Mouse (Mus musculus) forebrain, embryonic 15.5 days (tissue): Measurements from ENCODE around the gene Teddm2. TPM values are rescaled to one million over a fixed set of nuclear protein-coding genes. Genes with fewer than 3 reads are reported as not detected.

Experiments used
- microRNA-seq: library from miRNA; unstranded; fragments of <30 nt; microRNA quantifications from one replicate; pipeline ENCODE4, GENCODE M21; 2016
- polyA plus RNA-seq: library from polyadenylated mRNA; unstranded; fragments of >200 nt; fragmentation: Nextera tagmentation; extraction: Ambion mirVana; gene quantifications from 2 replicates; pipeline ENCODE4 v1.2.1, GENCODE M21; 2015

The Teddm2 gene
- polyA plus RNA-seq, 1 experiment from 2014 or later = 2.2 TPM

Small RNA genes within 50 kb of the gene (microRNA-seq; reads per million reads assigned to microRNA genes)
- gene Mir8114 = 20.9 reads per million, percentile 33 among the genes with 10 or more reads in this experiment

Other genes starting within 250 kb of the Teddm2 start
- gene Rgs8, start 247.2 kb downstream of the Teddm2 start, polyA plus RNA-seq = 19.2 and 19.7 TPM in 2 replicates
- 39.2 and 42.1 TPM in 2 replicates for gene Rgs16, start 159.9 kb downstream of the Teddm2 start, polyA plus RNA-seq
- gene Rnasel, start 150.8 kb downstream of the Teddm2 start, polyA plus RNA-seq = 42.5 and 44.4 TPM in 2 replicates
- 0.18 and 0.36 TPM in 2 replicates for gene Rgsl1, start 56.1 kb downstream of the Teddm2 start, polyA plus RNA-seq
- gene Teddm1b, start 25.9 kb downstream of the Teddm2 start, polyA plus RNA-seq = 1.7 and 2.3 TPM in 2 replicates
- 0.15 TPM in 1 of 2 replicates, not detected in the other for gene Teddm1a, start 8.5 kb downstream of the Teddm2 start, polyA plus RNA-seq
- gene Glul, start 284 bp downstream of the Teddm2 start, polyA plus RNA-seq = 121 and 133 TPM in 2 replicates